30 mouse cellular contexts compared by ENCODE assay signal in genomic region chr9:110790462-110790861, GRCm38 (mm10). TPM values are rescaled to one million over a fixed set of nuclear protein-coding genes. Genes with fewer than 3 reads are reported as not detected.
DNase-seq lines count a peak whose midpoint lies in the region; ATAC-seq and TF ChIP-seq lines count a peak whose summit lies in the region.
"Had no signal": no experiment of that assay in that cellular context is flagged by ENCODE, and none has a peak within 500 bp of the region (broad histone marks: within the 10 kb centered on the region; RNA-seq: fewer than 3 reads in every experiment).

No protein-coding gene starts in this region.

- H3K4me1 ChIP-seq in embryonic fibroblast, embryonic 13.5 days (ENCODE audit: control insufficient read depth, insufficient read depth, low read length) = no peaks in the 10 kb centered on the region
- H3K4me1 ChIP-seq in hindbrain, embryonic 10.5 days (replicated peaks) = no peaks in the 10 kb centered on the region
- no peaks in the 10 kb centered on the region for H3K4me1 ChIP-seq in stomach, postnatal 0 days (replicated peaks; ENCODE audit: control insufficient read depth, insufficient read depth)
- H3K4me1 ChIP-seq in midbrain, postnatal 0 days (ENCODE audit: insufficient read depth, low read length) = no peaks in the 10 kb centered on the region
- H3K4me1 ChIP-seq in forebrain, embryonic 10.5 days = no peaks in the 10 kb centered on the region
- H3K4me1 ChIP-seq: embryonic facial prominence, embryonic 15.5 days; heart, embryonic 12.5 days; hindbrain, embryonic 13.5 days; midbrain, embryonic 10.5 days had no signal

- H3K4me2 ChIP-seq in stomach, postnatal 0 days (replicated peaks; ENCODE audit: low read depth) = no peak overlapping the region
- H3K4me2 ChIP-seq in midbrain, postnatal 0 days (ENCODE audit: low read depth, low read length, poor library complexity, severe bottlenecking) = no peak overlapping the region
- H3K4me2 ChIP-seq: embryonic facial prominence, embryonic 15.5 days; heart, embryonic 12.5 days; hindbrain, embryonic 13.5 days had no signal

- peak; percentile 59 for DNase-seq in Muller cell, postnatal 12 days (ENCODE audit: inconsistent ontology term)
- DNase-seq in lung, postnatal 10 days = peak; percentile 52
- DNase-seq in hindbrain, embryonic 10.5 days (ENCODE audit: low spot score) = no peak
- DNase-seq in stomach, postnatal 0 days (ENCODE audit: low spot score) = no peak
- DNase-seq in midbrain, postnatal 0 days (ENCODE audit: low spot score) = no peak
- no peak for DNase-seq in forebrain, embryonic 10.5 days (ENCODE audit: extremely low spot score, low spot score)
- DNase-seq: adrenal gland, adult 8-10 months; cerebellum, adult 2 months; cerebellum, postnatal 36 days; forebrain, postnatal 0 days; gastrocnemius, postnatal 25 days; heart, adult 18-20 months; heart, postnatal 14 days; kidney, adult 2 months; kidney, postnatal 14 days had no signal

- H3K36me3 ChIP-seq in hindbrain, embryonic 10.5 days = no peaks in the 10 kb centered on the region
- no peaks in the 10 kb centered on the region for H3K36me3 ChIP-seq in stomach, postnatal 0 days (ENCODE audit: control insufficient read depth, insufficient read depth, low read length)
- no peaks in the 10 kb centered on the region for H3K36me3 ChIP-seq in midbrain, postnatal 0 days (ENCODE audit: insufficient read depth, low read length)
- no peaks in the 10 kb centered on the region for H3K36me3 ChIP-seq in forebrain, embryonic 10.5 days (replicated peaks)
- H3K36me3 ChIP-seq: embryonic facial prominence, embryonic 15.5 days; heart, embryonic 12.5 days; hindbrain, embryonic 13.5 days; midbrain, embryonic 10.5 days had no signal

- H3K9ac ChIP-seq in stomach, postnatal 0 days (ENCODE audit: low read length) = no peak overlapping the region
- no peak overlapping the region for H3K9ac ChIP-seq in midbrain, postnatal 0 days (replicated peaks; ENCODE audit: low read length, poor library complexity, severe bottlenecking)
- H3K9ac ChIP-seq: embryonic facial prominence, embryonic 15.5 days; forebrain, postnatal 0 days; heart, embryonic 12.5 days; hindbrain, embryonic 13.5 days had no signal

- no peak overlapping the region for H3K4me3 ChIP-seq in embryonic fibroblast, embryonic 13.5 days (ENCODE audit: insufficient read depth, low read length)
- H3K4me3 ChIP-seq in hindbrain, embryonic 10.5 days = no peak overlapping the region
- no peak overlapping the region for H3K4me3 ChIP-seq in stomach, postnatal 0 days (ENCODE audit: low read depth, low read length)
- H3K4me3 ChIP-seq in midbrain, postnatal 0 days (ENCODE audit: low read depth, low read length) = no peak overlapping the region
- H3K4me3 ChIP-seq in forebrain, embryonic 10.5 days = no peak overlapping the region
- H3K4me3 ChIP-seq: embryonic facial prominence, embryonic 15.5 days; heart, embryonic 12.5 days; hindbrain, embryonic 13.5 days; midbrain, embryonic 10.5 days had no signal

- WGBS in hindbrain, embryonic 10.5 days = 78% methylated on average over 4 of the region's 4 CpGs
- WGBS in stomach, postnatal 0 days = 52% methylated on average over 4 of the region's 4 CpGs
- WGBS in midbrain, postnatal 0 days = 75% methylated on average over 4 of the region's 4 CpGs
- WGBS in forebrain, embryonic 10.5 days = 79% methylated on average over 4 of the region's 4 CpGs

- no peak for TF ChIP-seq CTCF in embryonic fibroblast, embryonic 13.5 days (IDR thresholded peaks at IDR 0.05; ENCODE audit: borderline replicate concordance, insufficient read depth, low read length)
- no peak for TF ChIP-seq CTCF in stomach, postnatal 0 days (IDR thresholded peaks at IDR 0.05; ENCODE audit: low read depth)
- no peak for TF ChIP-seq CTCF in midbrain, postnatal 0 days (IDR thresholded peaks at IDR 0.05)

- TF ChIP-seq POLR2A in embryonic fibroblast, embryonic 13.5 days (IDR thresholded peaks at IDR 0.05; ENCODE audit: low read depth, low read length) = no peak

- ATAC-seq in stomach, postnatal 0 days (ENCODE audit: low FRiP score, low TSS enrichment) = no peak
- ATAC-seq in midbrain, postnatal 0 days (ENCODE audit: low FRiP score) = no peak
- ATAC-seq: forebrain, postnatal 0 days; inflammation-experienced regulatory T-cells, adult 6 months had no signal

- TF ChIP-seq EP300 in stomach, postnatal 0 days (optimal IDR thresholded peaks at IDR 0.05) = no peak

- no peaks in the 10 kb centered on the region for H3K9me3 ChIP-seq in hindbrain, embryonic 10.5 days
- no peaks in the 10 kb centered on the region for H3K9me3 ChIP-seq in stomach, postnatal 0 days (ENCODE audit: control insufficient read depth, low read length)
- H3K9me3 ChIP-seq in midbrain, postnatal 0 days (ENCODE audit: low read length) = no peaks in the 10 kb centered on the region
- no peaks in the 10 kb centered on the region for H3K9me3 ChIP-seq in forebrain, embryonic 10.5 days
- H3K9me3 ChIP-seq: embryonic facial prominence, embryonic 15.5 days; hindbrain, embryonic 13.5 days; midbrain, embryonic 10.5 days had no signal

- H3K27me3 ChIP-seq in hindbrain, embryonic 10.5 days (ENCODE audit: insufficient read depth, poor library complexity, severe bottlenecking) = no peaks in the 10 kb centered on the region
- no peaks in the 10 kb centered on the region for H3K27me3 ChIP-seq in stomach, postnatal 0 days (ENCODE audit: control insufficient read depth, insufficient read depth, low read length)
- H3K27me3 ChIP-seq in midbrain, postnatal 0 days (ENCODE audit: insufficient read depth, low read length) = no peaks in the 10 kb centered on the region
- H3K27me3 ChIP-seq in forebrain, embryonic 10.5 days (ENCODE audit: poor library complexity, severe bottlenecking) = no peaks in the 10 kb centered on the region
- H3K27me3 ChIP-seq: embryonic facial prominence, embryonic 15.5 days; heart, embryonic 12.5 days; hindbrain, embryonic 13.5 days had no signal

- peak overlapping the region; percentile 92 for H3K27ac ChIP-seq in embryonic fibroblast, embryonic 13.5 days (ENCODE audit: insufficient read depth, low read length)
- no peak overlapping the region for H3K27ac ChIP-seq in hindbrain, embryonic 10.5 days
- H3K27ac ChIP-seq in stomach, postnatal 0 days (replicated peaks) = no peak overlapping the region
- H3K27ac ChIP-seq in midbrain, postnatal 0 days (ENCODE audit: low read depth, low read length) = no peak overlapping the region
- no peak overlapping the region for H3K27ac ChIP-seq in forebrain, embryonic 10.5 days
- H3K27ac ChIP-seq: embryonic facial prominence, embryonic 15.5 days; hindbrain, embryonic 13.5 days; midbrain, embryonic 10.5 days had no signal

RNA-seq across cellular contexts. Expression of gene Prss42, which starts 7.5 kb away (rescaled TPM):
- polyA plus RNA-seq in embryonic fibroblast, embryonic 13.5 days (2011; ENCODE audit: insufficient read length, low read depth, missing spikeins) = not detected in 2 replicates
- not detected in 2 replicates for polyA plus RNA-seq in hindbrain, embryonic 10.5 days (2016; fragmentation: Nextera tagmentation; extraction: Ambion mirVana)
- not detected in 2 replicates for polyA plus RNA-seq in stomach, postnatal 0 days (2015; fragmentation: Nextera tagmentation; extraction: Ambion mirVana)
- not detected in 2 replicates for total RNA-seq in midbrain, postnatal 0 days (2014; rRNA removed)
- not detected in 2 replicates for polyA plus RNA-seq in midbrain, postnatal 0 days (2015; fragmentation: Nextera tagmentation; extraction: Ambion mirVana)
- not detected in 2 replicates for polyA plus RNA-seq in forebrain, embryonic 10.5 days (2016; fragmentation: Nextera tagmentation; extraction: Ambion mirVana)
- total RNA-seq: adrenal gland, adult 8-10 months; forebrain, postnatal 0 days; gastrocnemius, postnatal 25 days; heart, adult 18-20 months; heart, postnatal 14 days; layer of hippocampus, adult 18-20 months; layer of hippocampus, postnatal 14 days; liver, adult 2 months had no signal
- polyA plus RNA-seq: cerebellum, adult 2 months; embryonic facial prominence, embryonic 15.5 days; forebrain, embryonic 11.5 days; forebrain, postnatal 0 days; hindbrain, embryonic 13.5 days; inflammation-experienced regulatory T-cells, adult 6 months; kidney, adult 2 months; limb, embryonic 11.5 days; liver, adult 2 months; liver, embryonic 16.5 days; midbrain, embryonic 10.5 days; small intestine, adult 2 months; stomach, embryonic 16.5 days; thymus, postnatal 0 days had no signal

RNA-seq across cellular contexts. Expression of gene Prss44, which starts 23.3 kb away (rescaled TPM):
- not detected in 2 replicates for polyA plus RNA-seq in embryonic fibroblast, embryonic 13.5 days (2011; ENCODE audit: insufficient read length, low read depth, missing spikeins)
- not detected in 2 replicates for polyA plus RNA-seq in hindbrain, embryonic 10.5 days (2016; fragmentation: Nextera tagmentation; extraction: Ambion mirVana)
- polyA plus RNA-seq in stomach, postnatal 0 days (2015; fragmentation: Nextera tagmentation; extraction: Ambion mirVana) = not detected in 2 replicates
- total RNA-seq in midbrain, postnatal 0 days (2014; rRNA removed) = not detected in 2 replicates
- not detected in 2 replicates for polyA plus RNA-seq in midbrain, postnatal 0 days (2015; fragmentation: Nextera tagmentation; extraction: Ambion mirVana)
- polyA plus RNA-seq in forebrain, embryonic 10.5 days (2016; fragmentation: Nextera tagmentation; extraction: Ambion mirVana) = not detected in 2 replicates
- total RNA-seq: adrenal gland, adult 8-10 months; forebrain, postnatal 0 days; gastrocnemius, postnatal 25 days; heart, adult 18-20 months; heart, postnatal 14 days; layer of hippocampus, adult 18-20 months; layer of hippocampus, postnatal 14 days; liver, adult 2 months had no signal
- polyA plus RNA-seq: cerebellum, adult 2 months; embryonic facial prominence, embryonic 15.5 days; forebrain, embryonic 11.5 days; forebrain, postnatal 0 days; heart, embryonic 12.5 days; hindbrain, embryonic 13.5 days; inflammation-experienced regulatory T-cells, adult 6 months; kidney, adult 2 months; limb, embryonic 11.5 days; liver, adult 2 months; liver, embryonic 16.5 days; midbrain, embryonic 10.5 days; small intestine, adult 2 months; stomach, embryonic 16.5 days had no signal

RNA-seq across cellular contexts. Expression of gene Prss43, which starts 36.0 kb away (rescaled TPM):
- polyA plus RNA-seq in embryonic fibroblast, embryonic 13.5 days (2011; ENCODE audit: insufficient read length, low read depth, missing spikeins) = not detected in 2 replicates
- not detected in 2 replicates for polyA plus RNA-seq in hindbrain, embryonic 10.5 days (2016; fragmentation: Nextera tagmentation; extraction: Ambion mirVana)
- 0.04 TPM in 1 of 2 replicates, not detected in the other for polyA plus RNA-seq in stomach, postnatal 0 days (2015; fragmentation: Nextera tagmentation; extraction: Ambion mirVana)
- not detected in 2 replicates for total RNA-seq in midbrain, postnatal 0 days (2014; rRNA removed)
- 0.11 and 0.31 TPM in 2 replicates for polyA plus RNA-seq in midbrain, postnatal 0 days (2015; fragmentation: Nextera tagmentation; extraction: Ambion mirVana)
- polyA plus RNA-seq in forebrain, embryonic 10.5 days (2016; fragmentation: Nextera tagmentation; extraction: Ambion mirVana) = not detected in 2 replicates
- total RNA-seq: adrenal gland, adult 8-10 months; forebrain, postnatal 0 days; gastrocnemius, postnatal 25 days; heart, adult 18-20 months; heart, postnatal 14 days; liver, adult 2 months had no signal
- polyA plus RNA-seq: embryonic facial prominence, embryonic 15.5 days; forebrain, embryonic 11.5 days; forebrain, postnatal 0 days; heart, embryonic 12.5 days; hindbrain, embryonic 13.5 days; inflammation-experienced regulatory T-cells, adult 6 months; kidney, adult 2 months; limb, embryonic 11.5 days; liver, adult 2 months; liver, embryonic 16.5 days; midbrain, embryonic 10.5 days; small intestine, adult 2 months; stomach, embryonic 16.5 days; thymus, postnatal 0 days had no signal

RNA-seq across cellular contexts. Expression of gene Pth1r, which starts 43.5 kb away (rescaled TPM):
- 9.0 and 13.3 TPM in 2 replicates for polyA plus RNA-seq in embryonic fibroblast, embryonic 13.5 days (2011; ENCODE audit: insufficient read length, low read depth, missing spikeins)
- polyA plus RNA-seq in hindbrain, embryonic 10.5 days (2016; fragmentation: Nextera tagmentation; extraction: Ambion mirVana) = 31.6 and 38.7 TPM in 2 replicates
- 10.5 and 10.6 TPM in 2 replicates for polyA plus RNA-seq in stomach, postnatal 0 days (2015; fragmentation: Nextera tagmentation; extraction: Ambion mirVana)
- total RNA-seq in midbrain, postnatal 0 days (2014; rRNA removed) = 14.6 and 20.8 TPM in 2 replicates
- 7.9 and 8.3 TPM in 2 replicates for polyA plus RNA-seq in midbrain, postnatal 0 days (2015; fragmentation: Nextera tagmentation; extraction: Ambion mirVana)
- 19.2 and 23.0 TPM in 2 replicates for polyA plus RNA-seq in forebrain, embryonic 10.5 days (2016; fragmentation: Nextera tagmentation; extraction: Ambion mirVana)
- polyA plus RNA-seq: inflammation-experienced regulatory T-cells, adult 6 months had no signal

RNA-seq across cellular contexts. Expression of gene Prss45, which starts 43.9 kb away (rescaled TPM):
- not detected in 2 replicates for polyA plus RNA-seq in embryonic fibroblast, embryonic 13.5 days (2011; ENCODE audit: insufficient read length, low read depth, missing spikeins)
- not detected in 2 replicates for polyA plus RNA-seq in hindbrain, embryonic 10.5 days (2016; fragmentation: Nextera tagmentation; extraction: Ambion mirVana)
- not detected in 2 replicates for polyA plus RNA-seq in stomach, postnatal 0 days (2015; fragmentation: Nextera tagmentation; extraction: Ambion mirVana)
- total RNA-seq in midbrain, postnatal 0 days (2014; rRNA removed) = 1.2 TPM in 1 of 2 replicates, not detected in the other
- 0.46 and 0.54 TPM in 2 replicates for polyA plus RNA-seq in midbrain, postnatal 0 days (2015; fragmentation: Nextera tagmentation; extraction: Ambion mirVana)
- polyA plus RNA-seq in forebrain, embryonic 10.5 days (2016; fragmentation: Nextera tagmentation; extraction: Ambion mirVana) = not detected in 2 replicates
- total RNA-seq: gastrocnemius, postnatal 25 days; heart, adult 18-20 months; heart, postnatal 14 days; liver, adult 2 months had no signal
- polyA plus RNA-seq: embryonic facial prominence, embryonic 15.5 days; forebrain, embryonic 11.5 days; forebrain, postnatal 0 days; heart, embryonic 12.5 days; hindbrain, embryonic 13.5 days; inflammation-experienced regulatory T-cells, adult 6 months; kidney, adult 2 months; limb, embryonic 11.5 days; liver, adult 2 months; liver, embryonic 16.5 days; midbrain, embryonic 10.5 days; small intestine, adult 2 months; stomach, embryonic 16.5 days; thymus, postnatal 0 days had no signal

Comparison
In these comparisons a context has a peak if more than half of its experiments do, and no peak if none do; other contexts are left out.
1. DNase-seq: peak in Muller cell, postnatal 12 days (single experiment) and lung, postnatal 10 days (single experiment); none in hindbrain, embryonic 10.5 days (single experiment), stomach, postnatal 0 days (single experiment), midbrain, postnatal 0 days (single experiment) and forebrain, embryonic 10.5 days (single experiment).